Mouse (Mus musculus) myocyte (in vitro differentiated cells): ENCODE measurements around the gene Wdfy3. TPM values are rescaled to one million over a fixed set of nuclear protein-coding genes. Genes with fewer than 3 reads are reported as not detected.
A peak's percentile ranks its signal among the peaks of the same experiment; 100 is the strongest.

ENCODE experiments used
- H3K27me3 ChIP-seq: one replicate; pipeline ENCODE4 v1.6.1; 2011; ENCODE audit not compliant: control insufficient read depth, insufficient read depth, insufficient read length
- H3K36me3 ChIP-seq: one replicate; pipeline ENCODE4 v1.6.1; 2011; ENCODE audit not compliant: control insufficient read depth, insufficient read depth
- H3K4me2 ChIP-seq: one replicate; pipeline ENCODE4 v1.6.1; 2011; ENCODE audit warnings: low read depth, control low read depth
- H3K4me3 ChIP-seq: one replicate; pipeline ENCODE4 v1.5.1; 2011; ENCODE audit warnings: mild to moderate bottlenecking, control low read depth, moderate library complexity
- H3K79me2 ChIP-seq: one replicate; pipeline ENCODE4 v1.6.1; 2011; ENCODE audit not compliant: control insufficient read depth, insufficient read depth
- H3ac ChIP-seq: one replicate; pipeline ENCODE4 v1.6.1; 2011; ENCODE audit not compliant: control insufficient read depth, insufficient read length
- CEBPB ChIP-seq: IDR thresholded peaks from 2 replicates; pipeline ENCODE4 v1.6.1; 2011; ENCODE audit warnings: mild to moderate bottlenecking, moderate library complexity; ENCODE audit not compliant: poor library complexity, insufficient read depth, severe bottlenecking
- E2F4 ChIP-seq: IDR thresholded peaks from one replicate; pipeline ENCODE4 v1.6.1; 2011; ENCODE audit warnings: mild to moderate bottlenecking, control low read depth, moderate library complexity; ENCODE audit not compliant: insufficient read depth
- MAX ChIP-seq: IDR thresholded peaks from one replicate; pipeline ENCODE4 v1.6.1; 2011; ENCODE audit warnings: low read depth, mild to moderate bottlenecking, control low read depth
- MYOD1 ChIP-seq, 3 experiments: IDR thresholded peaks; one replicate each; pipeline ENCODE4 v1.6.1; 2011; ENCODE audit warnings: control low read depth in 2 of 3, low read depth in 2 of 3, mild to moderate bottlenecking in 2 of 3, moderate library complexity in 1 of 3; ENCODE audit not compliant: insufficient read length in 2 of 3, control insufficient read depth in 1 of 3
- MYOG ChIP-seq, 3 experiments: IDR thresholded peaks; one replicate each; pipeline ENCODE4 v1.6.1; 2011; ENCODE audit warnings: control low read depth in 2 of 3, low read depth in 2 of 3, mild to moderate bottlenecking in 2 of 3; ENCODE audit not compliant: insufficient read length in 2 of 3, control insufficient read depth in 1 of 3, insufficient read depth in 1 of 3
- POLR2A ChIP-seq: IDR thresholded peaks from one replicate; pipeline ENCODE4 v1.6.1; 2011; ENCODE audit warnings: low read depth, mild to moderate bottlenecking, control low read depth, moderate library complexity; ENCODE audit not compliant: insufficient read length
- POLR2AphosphoS2 ChIP-seq: IDR thresholded peaks from one replicate; pipeline ENCODE4 v1.6.1; 2011; ENCODE audit warnings: low read depth, control low read depth; ENCODE audit not compliant: insufficient read length
- REST ChIP-seq: IDR thresholded peaks from one replicate; pipeline ENCODE4 v1.6.1; 2011; ENCODE audit warnings: mild to moderate bottlenecking, control low read depth, moderate library complexity; ENCODE audit not compliant: insufficient read depth, insufficient read length
- SRF ChIP-seq: IDR thresholded peaks from one replicate; pipeline ENCODE4 v1.6.1; 2011; ENCODE audit warnings: low read depth; ENCODE audit not compliant: control insufficient read depth, insufficient read length
- TCF12 ChIP-seq: IDR thresholded peaks from one replicate; pipeline ENCODE4 v1.6.1; 2011; ENCODE audit warnings: mild to moderate bottlenecking, control low read depth; ENCODE audit not compliant: poor library complexity, insufficient read depth, severe bottlenecking
- TCF3 ChIP-seq: IDR thresholded peaks from one replicate; pipeline ENCODE4 v1.6.1; 2011; ENCODE audit warnings: low read depth, control low read depth; ENCODE audit not compliant: insufficient read length
- USF1 ChIP-seq: IDR thresholded peaks from one replicate; pipeline ENCODE4 v1.6.1; 2011; ENCODE audit warnings: low read depth, mild to moderate bottlenecking, control low read depth, moderate library complexity
- polyA plus RNA-seq: library from polyadenylated mRNA; unstranded; fragments of >200 nt; fragmentation: generic; extraction: Trizol; gene quantifications from one replicate; pipeline ENCODE4 v1.2.1, GENCODE M21; 2012; ENCODE audit warnings: missing spikeins

Wdfy3 gene
- polyA plus RNA-seq, 1 experiment = 9.5 TPM

DNA sequence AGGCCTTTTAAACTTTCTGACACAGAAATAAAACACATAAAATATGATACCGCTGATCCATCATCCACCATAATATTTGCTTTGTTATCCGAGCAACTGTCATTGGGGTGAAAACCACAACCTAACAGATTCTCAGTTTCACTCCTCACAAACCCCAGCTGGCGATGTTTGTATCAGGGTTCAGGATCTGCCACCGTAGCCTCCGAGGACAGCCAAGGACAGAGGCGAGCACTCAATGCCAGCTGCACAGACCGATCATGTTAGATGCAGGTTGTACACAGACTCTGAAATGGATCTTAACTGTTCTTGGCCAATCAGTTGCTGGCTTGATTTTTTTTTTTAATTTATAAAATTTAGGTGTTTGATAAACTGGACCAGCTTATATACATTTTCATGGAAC lies 135.1 kb downstream of the Wdfy3 start:
- TF ChIP-seq CEBPB = no peak
- TF ChIP-seq MYOG (IDR thresholded peaks at IDR 0.05; ENCODE audit: control insufficient read depth in 1 of 3, insufficient read depth in 1 of 3, insufficient read length in 2 of 3, low read depth in 2 of 3) = peak; percentile 7 to 70 (median 12)
- TF ChIP-seq MYOD1 (IDR thresholded peaks at IDR 0.05; ENCODE audit: control insufficient read depth in 1 of 3, insufficient read length in 2 of 3, low read depth in 2 of 3) = peak in 2 of 3 experiments; percentile 73 to 81
- H3ac ChIP-seq = no peak overlapping the region
- no peak overlapping the region for H3K4me2 ChIP-seq
- no peaks in the 10 kb centered on the region for H3K27me3 ChIP-seq
- H3K36me3 ChIP-seq = peaks cover 4% of the 10 kb centered on the region
- H3K4me3 ChIP-seq = no peak overlapping the region
- H3K79me2 ChIP-seq = no peaks in the 10 kb centered on the region

DNA sequence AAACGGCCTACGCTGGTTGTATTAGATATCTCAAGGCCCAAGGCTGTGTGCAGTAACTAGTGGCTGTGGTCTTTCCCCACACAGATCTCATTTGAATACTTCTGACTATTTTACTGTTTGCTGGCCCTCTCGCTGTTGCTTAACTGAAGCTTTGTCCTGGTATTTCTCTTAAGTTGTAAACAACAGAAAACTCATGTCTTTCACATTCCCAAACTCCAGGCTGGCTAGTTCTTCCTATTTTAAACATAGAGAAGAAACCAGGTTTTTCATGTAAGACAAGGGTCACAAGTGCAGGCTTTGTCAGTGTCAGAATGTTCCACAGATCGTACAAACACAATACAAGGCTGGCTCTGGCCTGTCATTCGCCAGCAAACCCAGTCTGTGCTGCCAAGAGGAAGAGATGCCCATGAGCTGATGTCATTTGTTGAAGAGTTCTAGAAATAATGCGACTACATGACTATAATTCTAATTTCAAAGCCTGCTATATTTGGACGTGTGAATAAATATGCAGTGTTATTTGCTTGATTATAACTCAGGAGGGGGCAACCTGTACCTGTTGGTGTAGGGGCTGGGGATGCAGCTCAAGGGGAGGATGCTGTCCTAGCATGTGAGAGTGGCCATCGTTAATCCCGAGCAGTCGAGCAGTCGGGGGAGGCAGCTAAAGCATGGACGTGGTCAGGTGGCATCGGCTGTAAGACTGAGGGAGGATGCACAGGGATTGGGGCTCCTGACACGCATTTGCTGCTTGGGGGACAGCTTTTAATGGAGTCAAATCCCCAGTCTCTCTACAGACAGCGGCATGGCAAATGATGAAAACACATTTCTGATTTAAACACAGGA lies 136.5 kb downstream of the Wdfy3 start:
- Histone ChIP-seq H3K36me3 (peaks cover 5% of the 10 kb centered on the region), H3K27me3 (no peaks in the 10 kb centered on the region), H3K4me3 (no peak overlapping the region), H3K4me2 (no peak overlapping the region), H3ac (no peak overlapping the region), H3K79me2 (no peaks in the 10 kb centered on the region)
- TF ChIP-seq TCF12 = no peak

DNA sequence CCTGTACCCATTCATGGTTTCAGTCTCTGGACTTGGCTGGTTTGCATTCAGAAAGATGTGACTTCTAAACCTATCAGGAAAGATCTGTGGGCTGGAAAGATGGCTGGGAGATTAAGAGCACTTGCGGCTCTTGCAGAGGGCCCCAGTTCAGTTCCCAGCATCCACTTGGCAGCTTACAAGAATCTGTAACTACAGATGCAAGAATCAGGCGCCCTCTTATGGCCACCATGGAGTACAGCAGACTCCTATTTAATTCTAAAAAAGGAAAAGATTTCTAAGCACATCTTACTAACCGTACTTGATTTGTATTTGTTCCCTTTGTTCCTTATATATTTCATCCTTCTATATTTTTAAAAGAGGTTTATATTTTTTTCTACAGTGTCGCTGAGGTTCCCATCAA lies 137.7 kb downstream of the Wdfy3 start:
- H3K27me3 ChIP-seq = no peaks in the 10 kb centered on the region
- TF ChIP-seq SRF (no peak), POLR2A (no peak), USF1 (no peak), MYOG (IDR thresholded peaks at IDR 0.05; ENCODE audit: control insufficient read depth in 1 of 3, insufficient read depth in 1 of 3, insufficient read length in 2 of 3, low read depth in 2 of 3) (no peak), MAX (no peak), REST (no peak), MYOD1 (IDR thresholded peaks at IDR 0.05; ENCODE audit: control insufficient read depth in 1 of 3, insufficient read length in 2 of 3, low read depth in 2 of 3) (no peak), CEBPB (no peak), TCF3 (no peak), POLR2AphosphoS2 (no peak), E2F4 (no peak), TCF12 (no peak)
- H3K4me2 ChIP-seq = no peak overlapping the region
- no peak overlapping the region for H3ac ChIP-seq
- no peak overlapping the region for H3K4me3 ChIP-seq
- peaks cover 3% of the 10 kb centered on the region for H3K36me3 ChIP-seq
- H3K79me2 ChIP-seq = no peaks in the 10 kb centered on the region

DNA sequence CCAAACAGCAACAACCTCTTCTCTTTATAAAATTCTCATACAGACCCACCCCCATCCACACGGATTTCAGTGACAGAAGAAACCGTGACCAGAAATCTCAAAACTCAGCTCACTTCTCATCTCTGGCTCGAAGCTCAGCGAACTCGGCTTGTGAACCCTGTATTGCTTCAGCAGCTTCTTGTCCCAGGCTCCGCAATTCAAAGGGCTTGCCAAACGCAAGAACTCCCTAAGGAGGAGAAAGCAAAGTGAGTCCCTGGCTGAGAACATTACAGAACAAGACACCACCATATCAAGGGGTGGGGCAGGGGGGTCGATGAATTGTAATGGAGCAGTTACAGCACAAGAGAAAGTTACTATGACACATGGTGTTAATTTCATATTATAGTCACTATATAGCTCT lies 143.4 kb downstream of the Wdfy3 start:
- no peak overlapping the region for H3ac ChIP-seq
- H3K4me3 ChIP-seq = no peak overlapping the region
- no peak for TF ChIP-seq MAX
- TF ChIP-seq REST = no peak
- no peak for TF ChIP-seq MYOG (IDR thresholded peaks at IDR 0.05; ENCODE audit: control insufficient read depth in 1 of 3, insufficient read depth in 1 of 3, insufficient read length in 2 of 3, low read depth in 2 of 3)
- no peak for TF ChIP-seq CEBPB
- TF ChIP-seq MYOD1 (IDR thresholded peaks at IDR 0.05; ENCODE audit: control insufficient read depth in 1 of 3, insufficient read length in 2 of 3, low read depth in 2 of 3) = no peak
- no peak for TF ChIP-seq E2F4
- no peak for TF ChIP-seq TCF3
- TF ChIP-seq POLR2AphosphoS2 = no peak
- no peak for TF ChIP-seq USF1
- TF ChIP-seq TCF12 = no peak
- TF ChIP-seq SRF = no peak
- TF ChIP-seq POLR2A = no peak
- no peaks in the 10 kb centered on the region for H3K79me2 ChIP-seq
- H3K27me3 ChIP-seq = no peaks in the 10 kb centered on the region
- H3K36me3 ChIP-seq = peaks cover 13% of the 10 kb centered on the region
- no peak overlapping the region for H3K4me2 ChIP-seq

DNA sequence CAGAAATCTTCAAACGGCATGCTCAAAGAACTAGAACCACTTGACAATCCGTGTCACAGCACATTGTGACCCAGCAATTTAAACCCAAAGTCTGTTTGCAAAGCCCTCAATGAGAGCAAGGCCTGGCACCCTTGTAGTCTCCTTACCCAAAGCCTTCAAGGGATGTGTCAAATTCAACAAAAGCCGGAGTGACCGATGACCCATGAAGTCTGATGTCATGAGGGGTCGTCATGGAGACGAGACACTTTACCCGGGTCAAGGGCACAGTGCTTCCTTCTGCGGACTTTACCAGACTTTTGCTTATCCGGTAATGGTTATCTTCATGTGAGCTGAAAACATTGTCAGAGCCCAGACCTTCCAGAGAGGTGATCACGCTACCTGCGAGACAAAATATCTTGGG lies 146.0 kb downstream of the Wdfy3 start:
- peaks cover 15% of the 10 kb centered on the region for H3K36me3 ChIP-seq
- no peaks in the 10 kb centered on the region for H3K27me3 ChIP-seq
- H3K4me2 ChIP-seq = no peak overlapping the region
- no peaks in the 10 kb centered on the region for H3K79me2 ChIP-seq
- no peak overlapping the region for H3K4me3 ChIP-seq
- no peak overlapping the region for H3ac ChIP-seq
- TF ChIP-seq TCF12 (no peak), E2F4 (no peak), POLR2A (no peak), POLR2AphosphoS2 (no peak)

DNA sequence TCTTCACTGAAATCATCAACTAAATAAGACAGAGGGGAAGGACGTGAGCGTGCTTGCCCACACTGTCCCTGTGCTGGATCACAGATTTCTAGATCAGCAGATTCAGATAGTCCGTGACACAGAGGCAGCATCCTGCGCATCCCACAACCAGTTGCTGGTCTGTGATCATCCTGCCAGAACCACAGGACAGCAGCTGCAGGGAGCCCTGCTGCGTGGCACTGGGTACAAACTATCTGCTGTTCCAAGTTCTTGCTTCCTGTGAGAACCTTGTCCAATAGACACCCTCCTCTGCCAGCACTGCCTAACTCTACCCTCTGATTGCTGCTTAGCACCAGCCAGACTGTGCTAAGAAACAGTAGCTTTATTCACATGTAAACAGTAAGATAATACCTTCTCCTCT lies 150.2 kb downstream of the Wdfy3 start:
- no peaks in the 10 kb centered on the region for H3K79me2 ChIP-seq
- H3K36me3 ChIP-seq = peaks cover 22% of the 10 kb centered on the region
- H3K4me2 ChIP-seq = no peak overlapping the region
- no peaks in the 10 kb centered on the region for H3K27me3 ChIP-seq
- TF ChIP-seq CEBPB = no peak
- no peak for TF ChIP-seq E2F4
- peak; percentile 88 to 95 (median 94) for TF ChIP-seq MYOG (IDR thresholded peaks at IDR 0.05; ENCODE audit: control insufficient read depth in 1 of 3, insufficient read depth in 1 of 3, insufficient read length in 2 of 3, low read depth in 2 of 3)
- TF ChIP-seq USF1 = no peak
- peak; percentile 53 for TF ChIP-seq TCF12
- no peak for TF ChIP-seq REST
- TF ChIP-seq MYOD1 (IDR thresholded peaks at IDR 0.05; ENCODE audit: control insufficient read depth in 1 of 3, insufficient read length in 2 of 3, low read depth in 2 of 3) = peak; percentile 43 to 97 (median 89)
- TF ChIP-seq POLR2AphosphoS2 = no peak
- TF ChIP-seq TCF3 = peak; percentile 41
- H3K4me3 ChIP-seq = no peak overlapping the region
- H3ac ChIP-seq = no peak overlapping the region
